Mouse (Mus musculus): Measurements from ENCODE around the gene Tgfa. TPM values are rescaled to one million over a fixed set of nuclear protein-coding genes. Genes with fewer than 3 reads are reported as not detected.

The Tgfa gene
- total RNA-seq, 1 experiment, result 2.2 TPM

DNA sequence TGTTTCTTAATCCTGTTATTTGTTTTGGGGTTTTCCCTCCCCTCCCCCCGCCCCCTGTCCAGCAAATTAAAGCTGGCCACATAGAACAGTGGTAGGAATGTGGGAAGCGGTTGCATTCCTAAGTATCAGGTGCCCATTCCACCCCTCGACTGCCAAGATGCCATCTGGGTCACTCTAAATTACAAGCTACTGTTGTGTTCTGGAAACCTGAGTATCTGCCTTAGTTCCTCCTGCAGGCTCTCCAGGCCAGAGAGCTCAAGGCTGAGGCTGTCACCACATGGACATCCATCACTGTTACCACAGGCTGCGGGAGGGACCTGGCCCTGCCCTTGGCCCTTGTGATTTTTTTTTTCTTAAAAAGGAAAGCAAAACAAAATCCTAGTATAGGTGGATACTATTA, 25.9 kb upstream of the Tgfa start:
- in situ Hi-C loops (cut with MboI; ENCODE audit: low sequenced_read_pairs in 2 of 2, unreplicated experiment in 2 of 2), result no loop called here
- Histone ChIP-seq H3K4me3 (ENCODE audit: insufficient read depth in 1 of 2, low read depth in 1 of 2, low read length in 2 of 2, poor library complexity in 1 of 2, severe bottlenecking in 1 of 2) (no peak overlapping the region), H3K9me3 (ENCODE audit: control insufficient read depth, insufficient read depth, low read depth, low read length) (no peaks in the 10 kb centered on the region), H3K9ac (ENCODE audit: insufficient read depth, low read depth, low read length, poor library complexity, severe bottlenecking) (no peak overlapping the region), H3K27ac (ENCODE audit: insufficient read depth, low read depth, low read length, poor library complexity, severe bottlenecking) (no peak overlapping the region), H3K4me1 (ENCODE audit: control insufficient read depth in 2 of 2, insufficient read depth in 2 of 2, low read length in 2 of 2, poor library complexity in 1 of 2) (no peaks in the 10 kb centered on the region), H3K36me3 (ENCODE audit: control insufficient read depth, insufficient read depth, low read length, poor library complexity, severe bottlenecking) (no peaks in the 10 kb centered on the region)
- no peak for TF ChIP-seq MAFK (IDR thresholded peaks at IDR 0.05; ENCODE audit: insufficient read depth, low read depth, low read length)
- no peak for TF ChIP-seq ZNF384 (IDR thresholded peaks at IDR 0.05; ENCODE audit: low read depth, low read length)
- no peak for TF ChIP-seq HCFC1 (IDR thresholded peaks at IDR 0.05; ENCODE audit: borderline replicate concordance, insufficient read depth, low read length)
- no peak for TF ChIP-seq CHD2 (IDR thresholded peaks at IDR 0.05; ENCODE audit: low read depth, low read length)
- TF ChIP-seq ZC3H11A (IDR thresholded peaks at IDR 0.05; ENCODE audit: borderline replicate concordance, low read depth, low read length), result no peak
- no peak for DNase-seq (ENCODE audit: low read depth, low spot score)

DNA sequence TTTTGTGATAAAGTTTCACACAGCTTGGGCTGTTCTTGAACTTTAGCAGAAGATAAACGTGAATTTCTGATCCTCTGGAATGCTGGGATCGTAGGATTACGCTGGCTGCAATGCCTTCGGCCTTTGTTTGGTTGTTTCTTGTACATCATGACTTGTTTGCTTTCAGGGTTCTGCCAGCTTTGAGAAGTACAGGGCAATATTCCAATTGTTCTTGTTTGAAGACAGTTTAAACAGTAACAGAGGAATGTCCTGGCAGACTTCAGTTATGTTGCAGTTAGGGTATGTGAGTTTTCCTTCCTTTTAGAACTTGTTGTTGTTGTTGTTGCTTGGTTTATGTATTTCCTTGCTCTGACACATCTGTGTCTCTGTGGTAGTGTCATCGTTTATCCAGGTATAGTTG, 18.8 kb upstream of the Tgfa start:
- H3K27ac ChIP-seq (ENCODE audit: insufficient read depth, low read depth, low read length, poor library complexity, severe bottlenecking), result no peak overlapping the region
- H3K4me3 ChIP-seq (ENCODE audit: insufficient read depth in 1 of 2, low read depth in 1 of 2, low read length in 2 of 2, poor library complexity in 1 of 2, severe bottlenecking in 1 of 2), result no peak overlapping the region
- H3K9me3 ChIP-seq (ENCODE audit: control insufficient read depth, insufficient read depth, low read depth, low read length), result no peaks in the 10 kb centered on the region
- in situ Hi-C loops (cut with MboI; ENCODE audit: low sequenced_read_pairs in 2 of 2, unreplicated experiment in 2 of 2), result no loop called here
- no peak overlapping the region for H3K9ac ChIP-seq (ENCODE audit: insufficient read depth, low read depth, low read length, poor library complexity, severe bottlenecking)
- no peaks in the 10 kb centered on the region for H3K4me1 ChIP-seq (ENCODE audit: control insufficient read depth in 2 of 2, insufficient read depth in 2 of 2, low read length in 2 of 2, poor library complexity in 1 of 2)
- DNase-seq (ENCODE audit: low read depth, low spot score), result no peak
- TF ChIP-seq HCFC1 (IDR thresholded peaks at IDR 0.05; ENCODE audit: borderline replicate concordance, insufficient read depth, low read length) (no peak), MAFK (IDR thresholded peaks at IDR 0.05; ENCODE audit: insufficient read depth, low read depth, low read length) (no peak), ZNF384 (IDR thresholded peaks at IDR 0.05; ENCODE audit: low read depth, low read length) (no peak), ZC3H11A (IDR thresholded peaks at IDR 0.05; ENCODE audit: borderline replicate concordance, low read depth, low read length) (no peak), CHD2 (IDR thresholded peaks at IDR 0.05; ENCODE audit: low read depth, low read length) (no peak)
- H3K36me3 ChIP-seq (ENCODE audit: control insufficient read depth, insufficient read depth, low read length, poor library complexity, severe bottlenecking), result no peaks in the 10 kb centered on the region

DNA sequence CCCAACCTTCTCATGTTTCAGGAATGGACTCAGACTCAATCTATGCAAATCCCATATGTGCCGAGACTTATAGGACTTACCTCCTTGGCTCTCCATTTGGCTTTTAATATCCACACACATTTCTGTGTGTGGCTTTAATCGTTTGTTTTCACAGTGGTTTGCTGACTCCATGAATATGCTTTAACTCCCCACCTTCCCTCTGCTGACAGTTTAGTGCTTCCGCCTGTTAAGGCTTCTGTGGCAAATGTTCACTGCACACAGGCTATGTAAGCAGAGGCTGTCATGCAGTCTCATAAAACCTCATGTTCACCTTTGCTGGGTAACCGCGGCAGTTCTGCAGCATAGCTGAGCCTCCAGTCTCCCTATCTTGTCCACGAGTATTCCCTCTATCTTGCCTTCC, 18.3 kb upstream of the Tgfa start:
- TF ChIP-seq CHD2 (IDR thresholded peaks at IDR 0.05; ENCODE audit: low read depth, low read length) (no peak), ZC3H11A (IDR thresholded peaks at IDR 0.05; ENCODE audit: borderline replicate concordance, low read depth, low read length) (no peak), ZNF384 (IDR thresholded peaks at IDR 0.05; ENCODE audit: low read depth, low read length) (no peak), HCFC1 (IDR thresholded peaks at IDR 0.05; ENCODE audit: borderline replicate concordance, insufficient read depth, low read length) (no peak), MAFK (IDR thresholded peaks at IDR 0.05; ENCODE audit: insufficient read depth, low read depth, low read length) (no peak)
- no peaks in the 10 kb centered on the region for H3K9me3 ChIP-seq (ENCODE audit: control insufficient read depth, insufficient read depth, low read depth, low read length)
- no peak overlapping the region for H3K4me3 ChIP-seq (ENCODE audit: insufficient read depth in 1 of 2, low read depth in 1 of 2, low read length in 2 of 2, poor library complexity in 1 of 2, severe bottlenecking in 1 of 2)
- DNase-seq (ENCODE audit: low read depth, low spot score), result no peak
- H3K9ac ChIP-seq (ENCODE audit: insufficient read depth, low read depth, low read length, poor library complexity, severe bottlenecking), result no peak overlapping the region
- in situ Hi-C loops (cut with MboI; ENCODE audit: low sequenced_read_pairs in 2 of 2, unreplicated experiment in 2 of 2), result no loop called here
- no peaks in the 10 kb centered on the region for H3K36me3 ChIP-seq (ENCODE audit: control insufficient read depth, insufficient read depth, low read length, poor library complexity, severe bottlenecking)
- no peaks in the 10 kb centered on the region; a peak in 1 of 4 replicates for H3K4me1 ChIP-seq (ENCODE audit: control insufficient read depth in 2 of 2, insufficient read depth in 2 of 2, low read length in 2 of 2, poor library complexity in 1 of 2)
- no peak overlapping the region for H3K27ac ChIP-seq (ENCODE audit: insufficient read depth, low read depth, low read length, poor library complexity, severe bottlenecking)

DNA sequence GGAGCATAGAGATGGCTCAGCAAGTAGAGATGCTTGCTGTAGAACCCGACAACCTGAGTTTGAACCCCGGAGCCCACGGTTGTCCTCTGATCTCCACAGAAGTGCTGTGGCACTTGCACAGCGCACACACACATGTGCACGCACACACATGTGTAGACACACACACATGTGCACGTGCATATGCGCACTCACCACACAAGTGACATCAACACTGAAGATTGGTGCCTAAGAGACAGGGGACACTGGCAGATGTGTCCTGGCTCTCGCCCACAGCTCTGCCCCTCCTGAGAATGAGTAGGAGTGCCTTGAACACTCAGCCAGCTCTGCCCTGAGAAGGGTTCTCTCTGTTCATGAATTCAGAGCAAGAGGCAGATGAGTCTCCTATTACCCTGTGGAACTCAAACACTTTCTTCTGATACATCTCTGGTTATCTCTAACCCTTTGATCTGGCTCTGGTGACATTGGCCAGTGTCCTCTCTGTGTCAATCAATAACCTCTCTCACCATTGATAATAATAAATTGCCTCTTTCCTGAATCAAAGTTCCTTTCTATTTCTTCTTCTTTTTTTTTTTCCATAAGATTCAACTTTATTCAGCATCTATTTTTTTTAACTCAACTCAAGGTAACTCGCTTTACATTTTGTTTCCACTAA, 17.6 kb upstream of the Tgfa start:
- Histone ChIP-seq H3K9ac (ENCODE audit: insufficient read depth, low read depth, low read length, poor library complexity, severe bottlenecking) (no peak overlapping the region), H3K9me3 (ENCODE audit: control insufficient read depth, insufficient read depth, low read depth, low read length) (no peaks in the 10 kb centered on the region), H3K36me3 (ENCODE audit: control insufficient read depth, insufficient read depth, low read length, poor library complexity, severe bottlenecking) (no peaks in the 10 kb centered on the region), H3K4me1 (ENCODE audit: control insufficient read depth in 2 of 2, insufficient read depth in 2 of 2, low read length in 2 of 2, poor library complexity in 1 of 2) (no peaks in the 10 kb centered on the region; a peak in 1 of 4 replicates), H3K4me3 (ENCODE audit: insufficient read depth in 1 of 2, low read depth in 1 of 2, low read length in 2 of 2, poor library complexity in 1 of 2, severe bottlenecking in 1 of 2) (no peak overlapping the region), H3K27ac (ENCODE audit: insufficient read depth, low read depth, low read length, poor library complexity, severe bottlenecking) (no peak overlapping the region; the same call in 1 of the 2 replicates)
- no peak for TF ChIP-seq CHD2 (IDR thresholded peaks at IDR 0.05; ENCODE audit: low read depth, low read length)
- no peak for TF ChIP-seq MAFK (IDR thresholded peaks at IDR 0.05; ENCODE audit: insufficient read depth, low read depth, low read length)
- no peak for TF ChIP-seq HCFC1 (IDR thresholded peaks at IDR 0.05; ENCODE audit: borderline replicate concordance, insufficient read depth, low read length)
- no peak for TF ChIP-seq ZNF384 (IDR thresholded peaks at IDR 0.05; ENCODE audit: low read depth, low read length)
- no peak for TF ChIP-seq ZC3H11A (IDR thresholded peaks at IDR 0.05; ENCODE audit: borderline replicate concordance, low read depth, low read length)
- DNase-seq (ENCODE audit: low read depth, low spot score), result no peak
- in situ Hi-C loops (cut with MboI; ENCODE audit: low sequenced_read_pairs in 2 of 2, unreplicated experiment in 2 of 2), result no loop called here

Measured in ES-E14 (cell line).